Mouse (Mus musculus): Measurements from ENCODE around the gene Gigyf2. TPM values are rescaled to one million over a fixed set of nuclear protein-coding genes. Genes with fewer than 3 reads are reported as not detected.

Gene Gigyf2
- 109 TPM for polyA plus RNA-seq (2014; fragmentation: Illumina TruSeq; extraction: RNeasy Lipid Tissue Mini Kit (QIAGEN cat#74804); ENCODE audit: low read depth, low replicate concordance)

GRCm38 (mm10) chr1:87326742-87327163 lies at the start of gene Gigyf2:
Gene Gigyf2 (plus strand): TSS chr1:87326998.

GRCm38 (mm10) chr1:87394594-87394993 lies 67.8 kb downstream of the Gigyf2 start, which contains the start of gene Kcnj13:
Gene Kcnj13 (minus strand): TSS chr1:87394729.

GRCm38 (mm10) chr1:87469971-87470370 lies 143.2 kb downstream of the Gigyf2 start, which contains the start of gene Snorc:
Gene Snorc (plus strand): TSS chr1:87470271.

Other genes starting within 250 kb of the Gigyf2 start
- not detected for gene Alppl2, start 237.1 kb upstream of the Gigyf2 start, polyA plus RNA-seq (2014; fragmentation: Illumina TruSeq; extraction: RNeasy Lipid Tissue Mini Kit (QIAGEN cat#74804); ENCODE audit: low read depth, low replicate concordance)
- 0.54 TPM for gene Alpi, start 225.4 kb upstream of the Gigyf2 start, polyA plus RNA-seq (2014; fragmentation: Illumina TruSeq; extraction: RNeasy Lipid Tissue Mini Kit (QIAGEN cat#74804); ENCODE audit: low read depth, low replicate concordance)
- gene Akp3, start 202.0 kb upstream of the Gigyf2 start, polyA plus RNA-seq (2014; fragmentation: Illumina TruSeq; extraction: RNeasy Lipid Tissue Mini Kit (QIAGEN cat#74804); ENCODE audit: low read depth, low replicate concordance) = not detected
- gene Ecel1, start 170.5 kb upstream of the Gigyf2 start, polyA plus RNA-seq (2014; fragmentation: Illumina TruSeq; extraction: RNeasy Lipid Tissue Mini Kit (QIAGEN cat#74804); ENCODE audit: low read depth, low replicate concordance) = not detected
- not detected for gene Prss56, start 143.7 kb upstream of the Gigyf2 start, polyA plus RNA-seq (2014; fragmentation: Illumina TruSeq; extraction: RNeasy Lipid Tissue Mini Kit (QIAGEN cat#74804); ENCODE audit: low read depth, low replicate concordance)
- not detected for gene Chrnd, start 136.4 kb upstream of the Gigyf2 start, polyA plus RNA-seq (2014; fragmentation: Illumina TruSeq; extraction: RNeasy Lipid Tissue Mini Kit (QIAGEN cat#74804); ENCODE audit: low read depth, low replicate concordance)
- not detected for gene Chrng, start 122.3 kb upstream of the Gigyf2 start, polyA plus RNA-seq (2014; fragmentation: Illumina TruSeq; extraction: RNeasy Lipid Tissue Mini Kit (QIAGEN cat#74804); ENCODE audit: low read depth, low replicate concordance)
- gene Eif4e2, start 113.1 kb upstream of the Gigyf2 start, polyA plus RNA-seq (2014; fragmentation: Illumina TruSeq; extraction: RNeasy Lipid Tissue Mini Kit (QIAGEN cat#74804); ENCODE audit: low read depth, low replicate concordance) = 34.6 TPM
- 8.4 TPM for gene Efhd1, start 62.6 kb upstream of the Gigyf2 start, polyA plus RNA-seq (2014; fragmentation: Illumina TruSeq; extraction: RNeasy Lipid Tissue Mini Kit (QIAGEN cat#74804); ENCODE audit: low read depth, low replicate concordance)
- 0.73 TPM for gene Kcnj13, start 67.7 kb downstream of the Gigyf2 start, polyA plus RNA-seq (2014; fragmentation: Illumina TruSeq; extraction: RNeasy Lipid Tissue Mini Kit (QIAGEN cat#74804); ENCODE audit: low read depth, low replicate concordance)
- gene Snorc, start 143.3 kb downstream of the Gigyf2 start, polyA plus RNA-seq (2014; fragmentation: Illumina TruSeq; extraction: RNeasy Lipid Tissue Mini Kit (QIAGEN cat#74804); ENCODE audit: low read depth, low replicate concordance) = not detected
- 0.47 TPM for gene Neu2, start 182.9 kb downstream of the Gigyf2 start, polyA plus RNA-seq (2014; fragmentation: Illumina TruSeq; extraction: RNeasy Lipid Tissue Mini Kit (QIAGEN cat#74804); ENCODE audit: low read depth, low replicate concordance)
- 1.6 TPM for gene Ngef, start 246.9 kb downstream of the Gigyf2 start, polyA plus RNA-seq (2014; fragmentation: Illumina TruSeq; extraction: RNeasy Lipid Tissue Mini Kit (QIAGEN cat#74804); ENCODE audit: low read depth, low replicate concordance)